Mouse (Mus musculus) adrenal gland, postnatal 36 days (tissue): ENCODE measurements at regions not wholly inside any gene's neighbourhood (a gene's known extent, or its start where the extent isn't known, plus 50 kb on each side); places are given as distances from the start of the nearest gene placed in this dataset.
"Not testable (repeated sequence)": the region's sequence is repeated elsewhere in the genome, so short reads cannot be mapped to it uniquely, and the experiment has no call there.

ENCODE experiments used
- DNase-seq, 2 experiments: peaks; one replicate each; pipeline ENCODE4 v3.0.0; 2021; ENCODE audit warnings: mixed read lengths in 1 of 2

- no peak for DNase-seq
Measured at GRCm38 (mm10) chr12:93812963-93813733, 1878.9 kb upstream of the Flrt2 start.

- no peak for DNase-seq
Measured at GRCm38 (mm10) chr12:93850944-93851520, 1841.0 kb upstream of the Flrt2 start.

GRCm38 (mm10) chr12:93851660-93852059 is 1840.4 kb upstream of the Flrt2 start:
- no peak for DNase-seq

- no peak for DNase-seq
Measured at GRCm38 (mm10) chr12:93885946-93886345, 1806.1 kb upstream of the Flrt2 start.

GRCm38 (mm10) chr12:93890109-93890508 is 1801.9 kb upstream of the Flrt2 start:
- DNase-seq = no peak

- not testable (repeated sequence) for DNase-seq
Measured at GRCm38 (mm10) chr12:93928541-93929238, 1763.3 kb upstream of the Flrt2 start.

GRCm38 (mm10) chr12:93929239-93929563 is 1762.8 kb upstream of the Flrt2 start:
- not testable (repeated sequence) for DNase-seq

GRCm38 (mm10) chr12:93930242-93930641 is 1761.8 kb upstream of the Flrt2 start:
- DNase-seq = not testable (repeated sequence)

GRCm38 (mm10) chr12:93960869-93961268 is 1731.2 kb upstream of the Flrt2 start:
- DNase-seq = no peak

- DNase-seq = no peak
Measured at GRCm38 (mm10) chr12:93981307-93981706, 1710.7 kb upstream of the Flrt2 start.

- no peak for DNase-seq
Measured at GRCm38 (mm10) chr12:93991531-93991930, 1700.5 kb upstream of the Flrt2 start.

GRCm38 (mm10) chr12:93993875-93994274 is 1698.2 kb upstream of the Flrt2 start:
- DNase-seq = no peak

- no peak for DNase-seq
Measured at GRCm38 (mm10) chr12:94015946-94016345, 1676.1 kb upstream of the Flrt2 start.

GRCm38 (mm10) chr12:94031364-94031763 is 1660.7 kb upstream of the Flrt2 start:
- DNase-seq = no peak

GRCm38 (mm10) chr12:94047972-94048371 is 1644.1 kb upstream of the Flrt2 start:
- DNase-seq = no peak

GRCm38 (mm10) chr12:94057767-94058166 is 1634.3 kb upstream of the Flrt2 start:
- DNase-seq = no peak

GRCm38 (mm10) chr12:94059641-94060040 is 1632.4 kb upstream of the Flrt2 start:
- DNase-seq = no peak

- DNase-seq = no peak
Measured at GRCm38 (mm10) chr12:94060336-94060735, 1631.7 kb upstream of the Flrt2 start.

GRCm38 (mm10) chr12:94066444-94067152 is 1625.4 kb upstream of the Flrt2 start:
- peak; percentile 1 to 8 for DNase-seq

GRCm38 (mm10) chr12:94070940-94071505 is 1621.0 kb upstream of the Flrt2 start:
- DNase-seq = no peak

GRCm38 (mm10) chr12:94105582-94106162 is 1586.4 kb upstream of the Flrt2 start:
- no peak for DNase-seq

GRCm38 (mm10) chr12:94150143-94150542 is 1541.9 kb upstream of the Flrt2 start:
- DNase-seq = no peak
